Mouse (Mus musculus) small intestine, adult 2 months (tissue): ENCODE results near the gene Mob1b. TPM values are rescaled to one million over a fixed set of nuclear protein-coding genes. Genes with fewer than 3 reads are reported as not detected.

Experiments
- H3K27ac ChIP-seq: fragments of 200-500 bp; 2 replicates; pipeline ENCODE4 v1.5.1; 2012; ENCODE audit warnings: low read depth, low read length, control low read depth, inconsistent platforms; ENCODE audit not compliant: insufficient read depth
- H3K27me3 ChIP-seq: fragments of 200-500 bp; 2 replicates; pipeline ENCODE4 v1.6.1; 2012; ENCODE audit warnings: mild to moderate bottlenecking, moderate library complexity, low read length, inconsistent platforms; ENCODE audit not compliant: control insufficient read depth, insufficient read depth
- H3K36me3 ChIP-seq: fragments of 200-500 bp; 2 replicates; pipeline ENCODE4 v1.6.1; 2012; ENCODE audit warnings: mild to moderate bottlenecking, low read length, control low read depth, inconsistent platforms; ENCODE audit not compliant: control insufficient read depth, insufficient read depth
- H3K4me1 ChIP-seq: fragments of 200-500 bp; 2 replicates; pipeline ENCODE4 v1.6.1; 2012; ENCODE audit warnings: low read length, inconsistent platforms, mixed read lengths; ENCODE audit not compliant: control insufficient read depth, insufficient read depth, insufficient read length
- H3K4me3 ChIP-seq: fragments of 200-500 bp; 2 replicates; pipeline ENCODE4 v1.5.1; 2012; ENCODE audit warnings: low read depth, mild to moderate bottlenecking, control low read depth, inconsistent platforms, low read length, moderate library complexity
- CTCF ChIP-seq: fragments of 200-500 bp; IDR thresholded peaks from 2 replicates; pipeline ENCODE4 v1.5.1; 2012; ENCODE audit warnings: low read depth, mild to moderate bottlenecking, control low read depth, inconsistent platforms, low read length, moderate library complexity, mixed read lengths; ENCODE audit not compliant: insufficient replicate concordance, insufficient read length; ENCODE audit errors: extremely low read depth
- POLR2A ChIP-seq: fragments of 200-500 bp; IDR thresholded peaks from 2 replicates; pipeline ENCODE4 v1.6.1; 2012; ENCODE audit warnings: low read depth, mild to moderate bottlenecking, control low read depth, inconsistent platforms, low read length, moderate library complexity
- WGBS: fragments of 180-500 bp; shearing (Covaris S2); methylation state at CpG from one replicate; pipeline ENCODE4 v1.1.7; 2018; 5-methylcytosine and 5-hydroxymethylcytosine counted together
- polyA plus RNA-seq: library from polyadenylated mRNA; depleted of rRNA; stranded (reverse); fragments of >200 nt; gene quantifications from 2 replicates; pipeline ENCODE4 v1.2.3, GENCODE M21; 2012

Gene Mob1b
- polyA plus RNA-seq, 1 experiment: 2.2 TPM

- H3K27me3 ChIP-seq: no peaks in the 10 kb centered on the region
- no peak overlapping the region for H3K4me3 ChIP-seq
- 83% methylated on average over 4 of the region's 4 CpGs for WGBS
- H3K27ac ChIP-seq: no peak overlapping the region
- H3K36me3 ChIP-seq: no peaks in the 10 kb centered on the region
- H3K4me1 ChIP-seq: no peaks in the 10 kb centered on the region
- no peak for TF ChIP-seq POLR2A
These were observed 17.1 kb upstream of the Mob1b start for GRCm38 (mm10) chr5:88703551-88703950.

- Histone ChIP-seq H3K27ac (no peak overlapping the region), H3K27me3 (no peaks in the 10 kb centered on the region), H3K36me3 (no peaks in the 10 kb centered on the region), H3K4me3 (no peak overlapping the region), H3K4me1 (no peaks in the 10 kb centered on the region)
- TF ChIP-seq CTCF (no peak), POLR2A (no peak)
These were observed 9.5 kb upstream of the Mob1b start for GRCm38 (mm10) chr5:88711128-88711527.

- Histone ChIP-seq H3K27ac (peak overlapping the region; percentile 21), H3K4me3 (no peak overlapping the region), H3K27me3 (no peaks in the 10 kb centered on the region), H3K4me1 (no peaks in the 10 kb centered on the region), H3K36me3 (no peaks in the 10 kb centered on the region)
- TF ChIP-seq CTCF (no peak), POLR2A (no peak)
- 65% methylated on average over 10 of the region's 10 CpGs for WGBS
These were observed 8.9 kb upstream of the Mob1b start for GRCm38 (mm10) chr5:88711618-88712224.

- 86% methylated on average over 6 of the region's 6 CpGs for WGBS
- Histone ChIP-seq H3K36me3 (no peaks in the 10 kb centered on the region), H3K27ac (peak overlapping the region; percentile 21), H3K4me3 (no peak overlapping the region), H3K4me1 (no peaks in the 10 kb centered on the region), H3K27me3 (no peaks in the 10 kb centered on the region)
- TF ChIP-seq CTCF: no peak
These were observed 8.3 kb upstream of the Mob1b start for GRCm38 (mm10) chr5:88712328-88712727.

- Histone ChIP-seq H3K27me3 (no peaks in the 10 kb centered on the region), H3K4me3 (no peak overlapping the region), H3K27ac (no peak overlapping the region), H3K4me1 (peaks cover 2% of the 10 kb centered on the region; the same call in 1 of the 2 replicates), H3K36me3 (no peaks in the 10 kb centered on the region)
- 84% methylated on average over 2 of the region's 2 CpGs for WGBS
- TF ChIP-seq POLR2A (no peak), CTCF (no peak)
These were observed 3.7 kb upstream of the Mob1b start for GRCm38 (mm10) chr5:88716983-88717382.

- Histone ChIP-seq H3K4me3 (peak overlapping the region; percentile 84), H3K36me3 (no peaks in the 10 kb centered on the region), H3K4me1 (peaks cover 8% of the 10 kb centered on the region; the same call in 1 of the 2 replicates), H3K27me3 (no peaks in the 10 kb centered on the region), H3K27ac (peak overlapping the region; percentile 58)
- 1% methylated on average over 38 of the region's 38 CpGs for WGBS
- TF ChIP-seq POLR2A (no peak), CTCF (no peak)
These were observed 384 bp downstream of the Mob1b start for GRCm38 (mm10) chr5:88721003-88721475.

GRCm38 (mm10) chr5:88721565-88722212 lies 1.0 kb downstream of the Mob1b start:
- no peaks in the 10 kb centered on the region for H3K27me3 ChIP-seq
- WGBS: 2% methylated on average over 31 of the region's 31 CpGs
- peak overlapping the region; percentile 58 for H3K27ac ChIP-seq
- peak overlapping the region; percentile 84 for H3K4me3 ChIP-seq
- H3K4me1 ChIP-seq: peaks cover 8% of the 10 kb centered on the region; the same call in 1 of the 2 replicates
- H3K36me3 ChIP-seq: no peaks in the 10 kb centered on the region
- no peak for TF ChIP-seq POLR2A
- TF ChIP-seq CTCF: no peak
